Mouse (Mus musculus) stomach, embryonic 16.5 days (tissue): ENCODE data around the gene 4930444G20Rik. TPM values are rescaled to one million over a fixed set of nuclear protein-coding genes. Genes with fewer than 3 reads are reported as not detected.
A peak's percentile ranks its signal among the peaks of the same experiment; 100 is the strongest.
"Not testable (repeated sequence)": the region's sequence is repeated elsewhere in the genome, so short reads cannot be mapped to it uniquely, and the experiment has no call there.

Source experiments
- ATAC-seq: fragments of 200-750 bp; cut with Nextera tagmentation; 2 replicates; pipeline ENCODE4 v1.8.0; 2017; ENCODE audit warnings: moderate number of reproducible peaks, moderate TSS enrichment; ENCODE audit not compliant: insufficient read depth, low FRiP score
- H3K27ac ChIP-seq: fragments of 300-500 bp; sonication (generic); 2 replicates; pipeline ENCODE4 v1.5.1; 2014; ENCODE audit warnings: low read length
- H3K27me3 ChIP-seq: fragments of 300-500 bp; sonication (generic); 2 replicates; pipeline ENCODE4 v1.6.1; 2014; ENCODE audit warnings: low read length, control low read depth, mixed read lengths; ENCODE audit not compliant: control insufficient read depth, insufficient read depth
- H3K36me3 ChIP-seq: fragments of 300-500 bp; sonication (generic); 2 replicates; pipeline ENCODE4 v1.6.1; 2014; ENCODE audit warnings: low read length; ENCODE audit not compliant: control insufficient read depth, insufficient read depth
- H3K4me1 ChIP-seq: fragments of 300-500 bp; sonication (generic); 2 replicates; pipeline ENCODE4 v1.6.1; 2014; ENCODE audit warnings: low read length, control low read depth, mixed read lengths; ENCODE audit not compliant: control insufficient read depth, insufficient read depth
- H3K4me2 ChIP-seq: fragments of 300-500 bp; sonication (generic); 2 replicates; pipeline ENCODE4 v1.6.1; 2014; ENCODE audit warnings: low read depth, low read length, mixed read lengths
- H3K4me3 ChIP-seq: fragments of 300-500 bp; sonication (generic); replicated peaks from 2 replicates; pipeline ENCODE4 v1.5.1; 2014; ENCODE audit warnings: mild to moderate bottlenecking, low read length
- H3K9ac ChIP-seq: fragments of 300-500 bp; sonication (generic); 2 replicates; pipeline ENCODE4 v1.6.1; 2014; ENCODE audit warnings: low read length
- H3K9me3 ChIP-seq: fragments of 300-500 bp; sonication (generic); replicated peaks from 2 replicates; pipeline ENCODE4 v1.6.1; 2016; ENCODE audit warnings: low read length, control low read depth; ENCODE audit not compliant: control insufficient read depth
- WGBS: fragments of 180-500 bp; shearing (Covaris S2); extraction: QIAGEN DNeasy Blood & Tissue Kit; methylation state at CpG from one replicate; pipeline ENCODE4 v1.1.7; 2014; 5-methylcytosine and 5-hydroxymethylcytosine counted together
- polyA plus RNA-seq: library from polyadenylated mRNA; unstranded; fragments of >200 nt; fragmentation: Nextera tagmentation; extraction: Ambion mirVana; gene quantifications from 2 replicates; pipeline ENCODE4 v1.2.1, GENCODE M21; 2015

4930444G20Rik gene
- polyA plus RNA-seq = not detected in 2 replicates

- H3K4me3 ChIP-seq, H3K27ac ChIP-seq, H3K36me3 ChIP-seq, H3K27me3 ChIP-seq, H3K4me2 ChIP-seq, ATAC-seq, H3K9ac ChIP-seq, H3K9me3 ChIP-seq, H3K4me1 ChIP-seq: not testable (repeated sequence)
- WGBS = 87% methylated on average over 7 of the region's 7 CpGs
These were observed at the start of gene 4930444G20Rik for GRCm38 (mm10) chr10:22067979-22068378. Gene 4930444G20Rik, minus strand, starts transcription at chr10:22068079.

DNA sequence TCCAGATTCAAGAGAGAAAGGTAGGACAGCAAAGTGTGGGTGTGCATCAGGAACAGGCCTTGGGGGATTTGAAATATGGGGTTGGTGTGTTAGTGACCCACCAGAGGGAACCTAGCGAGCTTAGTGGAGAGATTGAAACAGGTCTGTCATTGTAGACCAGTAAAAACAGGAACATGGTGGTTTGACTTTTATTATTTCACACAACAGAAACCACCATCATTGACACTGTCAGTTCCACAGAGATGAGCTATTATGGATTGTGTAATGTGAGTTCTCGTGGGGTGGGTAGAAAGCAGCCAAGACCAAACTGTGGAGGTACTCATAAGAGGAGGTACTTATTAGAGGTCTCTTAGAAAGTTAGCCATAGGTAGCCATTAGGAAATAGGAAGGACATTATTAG, 6.7 kb upstream of the 4930444G20Rik start:
- no peaks in the 10 kb centered on the region for H3K4me1 ChIP-seq
- ATAC-seq = no peak
- H3K36me3 ChIP-seq = no peaks in the 10 kb centered on the region
- 90% methylated on average over 2 of the region's 2 CpGs for WGBS
- H3K9ac ChIP-seq = no peak overlapping the region
- no peaks in the 10 kb centered on the region for H3K27me3 ChIP-seq
- no peak overlapping the region for H3K4me2 ChIP-seq
- H3K27ac ChIP-seq = no peak overlapping the region
- H3K4me3 ChIP-seq = no peak overlapping the region
- H3K9me3 ChIP-seq = no peaks in the 10 kb centered on the region

GRCm38 (mm10) chr10:22072739-22073138, 4.9 kb upstream of the 4930444G20Rik start:
- Histone ChIP-seq H3K9me3 (no peaks in the 10 kb centered on the region), H3K27ac (no peak overlapping the region), H3K9ac (no peak overlapping the region), H3K36me3 (no peaks in the 10 kb centered on the region), H3K4me2 (no peak overlapping the region), H3K4me1 (no peaks in the 10 kb centered on the region), H3K27me3 (no peaks in the 10 kb centered on the region), H3K4me3 (no peak overlapping the region)
- WGBS = 66% methylated on average over 2 of the region's 2 CpGs
- no peak for ATAC-seq

GRCm38 (mm10) chr10:22070576-22070975, 2.7 kb upstream of the 4930444G20Rik start:
- ATAC-seq = no peak
- H3K9me3 ChIP-seq = no peaks in the 10 kb centered on the region

DNA sequence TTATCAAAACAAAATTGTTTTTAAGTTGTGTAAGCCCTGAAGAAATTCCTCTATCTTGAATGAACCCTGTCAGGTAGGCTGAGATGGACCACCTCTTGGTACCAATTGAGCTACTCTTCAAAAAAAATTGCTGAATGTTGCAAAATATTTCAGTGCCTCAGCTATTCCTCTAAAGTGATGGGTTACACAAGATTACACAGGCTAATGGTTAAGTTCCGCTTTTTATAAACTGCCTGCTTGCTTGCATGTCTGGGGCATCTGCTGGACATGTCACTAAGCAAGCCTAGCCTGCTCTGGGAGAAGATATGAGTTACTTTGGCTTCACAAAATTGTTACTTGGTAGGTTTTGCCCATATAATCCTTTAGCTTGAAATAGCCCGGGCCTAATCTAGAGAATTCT, 2.3 kb upstream of the 4930444G20Rik start:
- WGBS = 74% methylated on average over 2 of the region's 2 CpGs
- Histone ChIP-seq H3K4me1 (no peaks in the 10 kb centered on the region), H3K9me3 (no peaks in the 10 kb centered on the region), H3K27ac (no peak overlapping the region), H3K27me3 (no peaks in the 10 kb centered on the region), H3K4me3 (no peak overlapping the region), H3K9ac (no peak overlapping the region), H3K4me2 (no peak overlapping the region), H3K36me3 (no peaks in the 10 kb centered on the region)
- ATAC-seq = no peak

More at GRCm38 (mm10) chr10:22070576-22070975, 2.7 kb upstream of the 4930444G20Rik start:
- no peaks in the 10 kb centered on the region for H3K27me3 ChIP-seq
- H3K9ac ChIP-seq = no peak overlapping the region
- H3K36me3 ChIP-seq = no peaks in the 10 kb centered on the region
- no peaks in the 10 kb centered on the region for H3K4me1 ChIP-seq
- WGBS = 32% methylated on average over 4 of the region's 4 CpGs
- no peak overlapping the region for H3K27ac ChIP-seq
- H3K4me3 ChIP-seq = no peak overlapping the region
- no peak overlapping the region for H3K4me2 ChIP-seq

GRCm38 (mm10) chr10:22059415-22059814, 8.5 kb downstream of the 4930444G20Rik start:
- Histone ChIP-seq H3K9ac (no peak overlapping the region), H3K9me3 (no peaks in the 10 kb centered on the region), H3K4me1 (0 out of 2 replicates have a peak, but pooled peaks cover 4% of the 10 kb centered on the region), H3K27me3 (no peaks in the 10 kb centered on the region), H3K4me3 (no peak overlapping the region), H3K27ac (no peak overlapping the region), H3K4me2 (peak overlapping the region; percentile 88; the same call in 1 of the 2 replicates), H3K36me3 (no peaks in the 10 kb centered on the region)
- no peak for ATAC-seq
- 83% methylated on average over 2 of the region's 2 CpGs for WGBS

- H3K9me3 ChIP-seq = no peaks in the 10 kb centered on the region
- 0 out of 2 replicates have a peak, but pooled peaks cover 4% of the 10 kb centered on the region for H3K4me1 ChIP-seq
- H3K36me3 ChIP-seq = no peaks in the 10 kb centered on the region
- ATAC-seq = no peak
- H3K4me2 ChIP-seq = peak overlapping the region; percentile 88
- no peak overlapping the region for H3K27ac ChIP-seq
- peak overlapping the region; percentile 56 for H3K4me3 ChIP-seq
- H3K27me3 ChIP-seq = no peaks in the 10 kb centered on the region
- 13% methylated on average over 12 of the region's 12 CpGs for WGBS
- peak overlapping the region; percentile 60 for H3K9ac ChIP-seq
These were observed 8.9 kb downstream of the 4930444G20Rik start for GRCm38 (mm10) chr10:22059026-22059325.

GRCm38 (mm10) chr10:22058218-22059025, 9.5 kb downstream of the 4930444G20Rik start:
- peak overlapping the region; percentile 56 for H3K4me3 ChIP-seq
- no peak overlapping the region for H3K27ac ChIP-seq
- 8% methylated on average over 41 of the region's 41 CpGs for whole genome bisulfite sequencing
- no peaks in the 10 kb centered on the region for H3K9me3 ChIP-seq
- H3K9ac ChIP-seq = peak overlapping the region; percentile 74
- no peaks in the 10 kb centered on the region for H3K27me3 ChIP-seq
- peak; percentile 100 for ATAC-seq
- H3K4me1 ChIP-seq = 0 out of 2 replicates have a peak, but pooled peaks cover 4% of the 10 kb centered on the region
- peak overlapping the region; percentile 88 for H3K4me2 ChIP-seq
- no peaks in the 10 kb centered on the region for H3K36me3 ChIP-seq

GRCm38 (mm10) chr10:22055308-22055707, 12.6 kb downstream of the 4930444G20Rik start:
- no peak overlapping the region for H3K4me3 ChIP-seq
- H3K4me1 ChIP-seq = 0 out of 2 replicates have a peak, but pooled peaks cover 4% of the 10 kb centered on the region
- no peak overlapping the region for H3K27ac ChIP-seq
- H3K36me3 ChIP-seq = no peaks in the 10 kb centered on the region
- ATAC-seq = no peak
- H3K9ac ChIP-seq = no peak overlapping the region
- H3K9me3 ChIP-seq = no peaks in the 10 kb centered on the region
- H3K27me3 ChIP-seq = no peaks in the 10 kb centered on the region
- H3K4me2 ChIP-seq = no peak overlapping the region
